Mouse (Mus musculus): ENCODE measurements around the gene Adamts16.
A peak's percentile ranks its signal among the peaks of the same experiment; 100 is the strongest.

The Adamts16 gene

DNA sequence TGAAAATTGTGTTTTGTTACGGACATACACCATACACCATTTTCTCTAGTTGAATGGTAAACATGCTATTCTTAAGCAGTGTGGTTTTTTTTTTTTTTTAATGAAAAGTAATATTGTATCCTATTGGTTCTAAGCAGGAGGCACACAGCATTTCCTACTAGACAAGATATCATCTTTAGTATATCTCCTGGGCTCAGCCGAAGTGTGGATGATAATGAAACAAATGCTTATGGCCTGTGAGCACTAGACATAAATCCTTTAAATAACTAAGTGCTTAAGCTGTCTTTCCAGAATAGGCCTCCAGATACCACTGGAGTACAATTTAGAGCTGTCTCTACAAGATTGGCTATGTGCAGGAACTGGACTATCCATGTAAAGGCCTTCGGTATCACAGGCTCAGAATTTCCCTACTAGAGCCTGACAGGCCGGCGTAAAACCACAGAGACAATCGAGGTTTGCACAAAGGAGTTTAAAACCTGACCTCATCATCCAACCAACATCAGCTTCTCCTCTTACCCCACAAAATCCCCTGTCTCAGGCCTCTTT lies 8.9 kb downstream of the Adamts16 start:
- no peak for DNase-seq (ENCODE audit: low spot score)

DNA sequence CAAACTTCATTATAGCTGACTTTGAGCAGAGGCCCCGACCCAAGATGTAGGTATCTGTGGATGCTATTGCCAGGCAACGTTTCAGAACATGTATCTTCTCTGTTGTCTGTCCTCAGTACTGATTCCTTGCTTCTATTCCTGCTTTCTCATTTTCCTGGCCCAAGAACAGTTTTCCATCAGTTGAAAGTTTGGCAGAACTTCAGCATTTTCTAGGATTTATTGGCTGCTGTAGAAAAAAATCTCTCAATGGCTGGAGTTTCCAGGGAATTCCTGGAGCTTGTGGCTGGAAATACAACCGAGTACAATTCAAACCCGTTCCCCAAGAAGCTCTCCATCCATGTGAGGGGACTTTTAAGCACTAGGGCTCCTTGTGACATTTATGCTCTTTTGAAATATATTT lies 10.6 kb downstream of the Adamts16 start:
- no peak for DNase-seq (ENCODE audit: low spot score)

DNA sequence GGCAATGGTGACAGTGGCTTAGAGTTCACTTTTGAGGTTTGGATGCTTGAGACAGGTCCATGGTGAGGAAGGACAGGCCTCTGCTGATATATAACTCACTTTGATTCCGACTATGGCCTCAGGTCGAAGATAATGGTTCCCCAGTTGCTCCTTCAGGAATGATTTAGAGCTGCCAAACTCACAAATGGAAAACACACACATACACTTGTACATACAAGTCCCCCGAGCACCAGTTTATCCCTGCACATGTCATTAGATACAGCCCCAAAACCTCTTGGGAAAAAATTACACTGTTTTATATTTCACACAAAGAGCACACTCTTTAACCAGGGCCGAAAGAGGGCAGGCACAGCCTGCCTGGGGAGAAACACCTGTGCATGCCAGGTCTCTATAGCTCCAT lies 14.1 kb downstream of the Adamts16 start:
- DNase-seq (ENCODE audit: low spot score) = no peak

DNA sequence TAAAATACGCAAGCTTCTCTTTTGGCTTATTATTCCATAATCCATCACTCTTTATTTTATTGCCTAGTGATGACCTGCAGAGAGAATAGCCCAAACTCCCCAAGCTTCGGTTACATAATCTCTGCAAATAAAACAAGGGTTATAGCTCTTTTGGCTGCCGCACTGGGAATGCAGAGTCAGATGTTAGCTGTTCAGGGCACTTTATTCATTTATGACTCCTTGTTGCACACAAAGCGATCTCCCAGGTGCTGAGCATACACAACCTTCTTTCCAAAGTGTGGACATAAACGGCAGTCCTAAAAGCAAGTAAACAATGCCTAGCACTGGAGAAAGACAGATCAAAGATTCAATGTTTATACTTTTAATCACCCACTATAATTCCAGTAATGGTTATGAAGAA lies 16.3 kb downstream of the Adamts16 start:
- no peak for DNase-seq (ENCODE audit: low spot score)

DNA sequence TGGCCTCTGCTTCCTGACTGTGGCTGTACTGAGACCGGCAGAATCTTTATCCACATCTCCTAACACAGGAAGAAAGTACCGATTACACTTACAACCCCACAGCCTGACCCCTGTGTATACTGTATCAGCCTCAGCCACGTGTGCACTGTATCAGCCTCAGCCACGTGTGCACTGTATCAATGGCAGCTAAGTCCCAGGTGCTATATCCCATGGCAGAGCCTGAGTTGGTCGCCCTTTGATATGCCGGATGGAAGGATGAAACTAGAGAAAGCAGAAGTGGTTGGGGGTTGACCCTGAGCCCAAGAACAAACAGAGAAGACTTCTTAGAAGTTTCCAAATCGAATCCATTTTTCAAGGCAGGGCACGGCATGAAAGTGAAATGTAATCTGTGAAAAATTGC lies 17.9 kb downstream of the Adamts16 start:
- no peak for DNase-seq (ENCODE audit: low spot score)

DNA sequence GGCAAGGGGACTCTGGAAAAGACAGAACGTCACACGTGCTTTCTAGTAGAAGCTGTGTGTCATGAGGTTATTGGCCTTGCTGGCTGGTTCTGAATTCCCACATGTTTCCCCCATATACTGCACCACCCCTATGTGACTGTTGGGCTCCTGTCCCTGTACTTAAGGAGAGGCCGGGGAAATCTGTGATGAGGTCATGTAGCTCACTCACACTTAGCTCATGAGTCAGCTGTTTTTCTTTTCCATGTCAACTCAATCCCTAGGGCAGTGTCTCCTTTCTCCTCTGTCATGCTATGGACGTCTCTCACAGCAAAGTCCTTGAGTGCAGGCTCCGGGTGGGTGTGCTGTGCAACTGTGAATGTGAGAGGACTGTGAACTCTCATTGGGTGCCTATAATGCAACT lies 22.6 kb downstream of the Adamts16 start:
- DNase-seq (ENCODE audit: low spot score) = no peak

DNA sequence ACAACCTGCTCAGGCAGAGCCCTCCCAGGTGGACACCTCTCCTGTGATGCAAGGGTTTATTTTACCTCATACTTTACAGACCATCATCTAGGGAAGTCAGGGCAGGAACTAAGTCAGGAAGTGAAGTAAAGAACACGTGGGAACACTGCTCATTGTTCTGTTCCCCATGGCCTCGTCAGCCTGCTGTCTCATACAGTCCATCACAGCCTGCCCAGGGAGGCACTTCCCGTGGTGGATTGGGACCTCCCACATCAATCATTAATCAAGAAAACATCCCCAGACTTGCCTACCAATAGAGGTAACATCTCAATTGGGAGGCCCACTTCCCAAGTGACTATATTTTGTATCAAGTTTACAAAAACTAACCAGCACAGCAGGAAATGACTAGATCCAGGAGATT lies 27.2 kb downstream of the Adamts16 start:
- no peak for DNase-seq (ENCODE audit: low spot score)

DNA sequence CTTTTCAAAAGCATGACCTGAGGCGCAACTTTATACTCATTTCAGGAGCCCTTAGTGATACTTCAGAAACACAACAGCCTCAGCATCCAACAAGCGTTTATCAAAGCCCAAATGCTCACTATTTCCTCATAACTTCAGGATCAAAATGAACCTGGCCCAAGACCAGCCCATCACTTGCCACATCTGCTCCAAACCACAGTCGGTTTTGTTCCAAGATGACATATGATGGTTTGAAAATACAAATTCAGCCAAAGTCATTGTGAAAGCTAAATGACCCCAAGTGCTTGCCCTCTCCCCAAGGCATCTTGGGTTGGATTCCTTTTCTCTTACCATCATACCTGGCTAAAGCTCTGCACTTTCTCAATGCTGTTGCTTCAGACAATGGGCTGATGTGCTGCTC lies 36.1 kb downstream of the Adamts16 start:
- no peak for DNase-seq (ENCODE audit: low spot score)

DNA sequence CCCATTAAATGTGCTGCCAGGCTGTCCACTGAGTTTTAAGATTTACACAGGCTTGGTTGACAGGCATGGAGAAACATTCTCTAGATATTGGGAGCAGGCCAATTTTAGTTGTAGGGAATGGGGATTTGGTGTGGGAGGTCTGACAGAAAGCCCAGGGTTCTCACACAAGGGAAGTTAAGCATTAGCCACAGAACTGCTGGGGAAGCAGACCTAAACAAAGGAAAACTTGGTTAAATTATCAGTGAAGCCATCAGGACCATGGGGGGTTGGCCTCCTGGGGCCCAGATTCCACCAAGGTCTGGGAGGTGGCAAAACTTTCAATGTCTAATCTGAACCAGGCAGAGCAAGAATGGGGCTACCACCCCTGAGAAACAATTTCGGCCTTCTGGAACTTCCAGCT lies 38.8 kb downstream of the Adamts16 start:
- DNase-seq (ENCODE audit: low spot score) = no peak

DNA sequence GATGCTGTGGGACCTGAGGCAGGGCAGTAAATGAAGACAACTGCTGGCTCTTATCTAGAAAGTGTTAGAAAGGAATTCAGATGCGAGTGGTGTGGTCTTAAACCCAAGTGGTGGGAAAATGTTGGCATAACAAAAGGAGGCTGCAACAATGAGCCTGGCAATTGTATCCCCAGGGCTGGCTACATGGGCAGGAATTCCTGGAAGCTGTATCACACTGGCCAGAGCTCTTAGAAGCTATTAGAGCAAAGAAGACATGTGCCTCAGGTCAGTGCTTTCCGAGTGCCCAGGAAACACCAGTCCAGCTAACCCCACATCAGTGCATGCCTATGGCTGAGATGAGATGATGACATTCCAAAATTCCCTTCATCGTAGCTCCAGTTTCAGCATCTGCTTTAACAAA lies 42.3 kb downstream of the Adamts16 start:
- DNase-seq (ENCODE audit: low spot score) = no peak

DNA sequence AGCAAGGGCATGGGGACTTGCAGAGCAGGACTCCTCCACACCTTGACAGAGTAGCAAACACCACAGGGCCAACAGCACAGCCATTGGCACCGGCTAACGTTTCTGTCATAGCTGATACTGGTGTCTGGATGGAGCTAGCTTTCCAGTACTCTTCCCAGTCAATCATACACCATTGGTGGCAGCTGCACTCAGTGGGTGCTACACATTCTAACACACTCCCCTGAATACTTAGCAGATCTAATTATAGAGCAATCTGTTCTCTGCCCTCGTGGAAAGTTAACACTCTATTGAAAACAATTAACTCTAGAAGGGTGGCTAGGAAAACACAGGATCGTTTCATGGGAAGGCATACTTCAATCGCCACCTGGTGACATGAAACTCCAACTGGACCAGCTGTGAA lies 43.2 kb downstream of the Adamts16 start:
- DNase-seq (ENCODE audit: low spot score) = no peak

DNA sequence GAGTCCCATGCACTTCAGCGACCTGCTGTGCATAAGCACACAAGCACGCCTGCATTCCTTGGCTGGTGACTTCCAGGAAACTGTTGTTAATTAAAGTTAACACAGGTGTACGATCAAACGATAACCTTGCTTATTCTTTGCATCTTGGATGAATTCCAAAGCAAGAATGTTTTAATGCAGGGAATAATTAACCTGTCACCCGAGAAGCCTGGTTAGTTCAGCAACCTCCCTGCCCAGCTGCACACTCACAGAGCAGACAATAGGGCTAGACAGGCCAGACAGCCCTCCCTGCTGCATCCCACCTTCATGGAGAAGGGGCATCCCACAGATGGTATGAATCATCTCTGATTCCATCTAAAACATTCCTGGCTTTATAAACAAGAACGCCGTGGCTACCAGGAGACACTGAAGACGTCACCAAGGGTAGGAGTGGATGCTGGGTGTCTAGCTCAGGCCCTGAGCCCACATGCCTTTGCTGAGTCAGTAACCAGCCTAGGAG lies 47.5 kb downstream of the Adamts16 start:
- DNase-seq (ENCODE audit: low spot score) = no peak

DNA sequence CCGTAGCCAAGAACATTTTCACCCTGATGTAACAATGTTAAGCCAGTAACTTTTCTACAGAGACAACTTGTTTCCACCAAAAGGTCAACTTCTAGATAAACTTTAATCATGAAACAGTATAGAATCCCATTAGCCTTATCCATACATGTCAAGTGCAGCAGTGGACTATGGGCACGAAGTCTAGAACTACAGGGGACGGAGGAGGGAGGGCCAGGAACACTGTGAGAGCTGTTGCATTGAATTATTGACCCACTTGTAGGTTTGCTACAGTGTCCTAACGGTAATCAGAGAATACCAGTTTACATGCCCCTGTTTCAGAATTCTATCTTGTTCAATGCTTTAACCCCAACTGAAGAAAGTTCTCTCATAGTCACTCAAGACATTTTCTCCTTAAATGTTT lies 48.0 kb downstream of the Adamts16 start:
- no peak for DNase-seq (ENCODE audit: low spot score)

DNA sequence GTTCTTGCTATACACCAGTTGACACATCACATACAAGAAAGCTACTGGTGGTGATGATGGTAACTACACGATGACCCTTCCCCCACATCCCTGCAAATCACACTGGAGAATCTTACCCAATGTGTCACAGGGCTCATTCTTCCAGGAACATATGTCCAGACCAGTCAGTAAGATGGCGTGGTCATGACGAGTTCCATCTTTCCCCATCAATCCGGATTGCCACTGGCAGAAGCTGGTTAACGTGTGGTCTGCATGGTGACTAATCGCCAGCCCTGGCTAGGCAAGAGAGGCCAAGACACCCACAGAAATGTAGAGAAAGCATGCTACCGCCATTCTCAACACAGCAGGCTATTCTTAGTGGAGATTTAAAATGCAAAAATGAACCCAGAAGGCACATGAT lies 48.7 kb downstream of the Adamts16 start:
- DNase-seq (ENCODE audit: low spot score) = no peak

DNA sequence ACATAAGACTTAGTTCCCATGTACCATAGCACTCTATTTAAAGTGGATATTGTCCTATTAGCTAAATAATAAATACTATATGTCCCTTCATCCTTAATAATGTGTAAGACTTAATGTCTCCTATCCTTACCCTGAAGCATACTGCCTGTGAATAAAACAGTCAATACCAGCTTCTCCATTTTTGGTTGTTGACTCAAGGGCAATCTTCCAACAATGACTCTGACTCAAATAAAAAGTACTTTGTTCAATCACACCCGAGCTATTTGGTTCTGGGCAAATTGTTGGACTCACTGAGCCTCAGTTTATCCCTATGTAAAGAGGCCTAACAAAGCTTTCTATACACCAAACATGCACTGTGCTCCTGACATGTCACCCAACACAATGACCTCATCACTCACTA lies 51.8 kb downstream of the Adamts16 start:
- DNase-seq (ENCODE audit: low spot score) = no peak

DNA sequence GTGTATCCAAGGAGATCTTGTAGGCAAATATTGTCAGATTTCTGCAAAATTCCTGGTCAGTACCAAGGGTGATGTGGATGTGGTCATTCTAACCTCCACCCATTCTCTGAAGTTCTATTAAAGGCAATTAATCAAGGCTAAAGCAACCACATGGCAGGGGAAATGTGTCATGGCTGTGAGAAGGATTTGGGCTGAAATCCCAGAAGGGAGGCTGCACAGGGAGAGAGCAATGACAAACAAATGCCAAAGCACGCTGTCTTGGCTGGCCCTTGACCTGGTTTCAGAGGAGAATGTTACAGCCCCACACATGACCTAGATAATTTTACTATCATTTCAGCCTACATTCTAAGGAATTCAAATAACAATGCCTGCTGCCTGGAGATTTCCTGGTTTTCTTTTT lies 52.6 kb downstream of the Adamts16 start:
- no peak for DNase-seq (ENCODE audit: low spot score)

DNA sequence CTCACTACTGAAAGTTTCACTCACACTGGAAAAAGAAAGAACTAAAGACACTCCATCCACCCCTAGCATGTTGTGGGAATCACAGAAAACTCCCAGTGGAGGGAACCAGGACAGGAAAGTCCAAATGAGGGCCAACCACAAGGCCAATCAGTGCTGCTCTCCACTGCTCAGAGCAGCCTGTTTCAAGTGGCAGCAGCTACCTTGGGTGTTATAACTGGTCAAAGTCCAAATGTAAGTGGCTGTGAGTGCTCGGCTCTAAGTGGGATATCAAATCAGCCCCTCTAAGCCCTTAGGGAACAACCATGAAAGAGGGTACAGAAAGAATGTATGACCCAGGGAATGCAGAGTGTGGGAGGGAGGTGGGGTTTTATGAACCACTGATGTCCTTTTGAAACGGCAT lies 56.5 kb downstream of the Adamts16 start:
- DNase-seq (ENCODE audit: low spot score) = no peak

DNA sequence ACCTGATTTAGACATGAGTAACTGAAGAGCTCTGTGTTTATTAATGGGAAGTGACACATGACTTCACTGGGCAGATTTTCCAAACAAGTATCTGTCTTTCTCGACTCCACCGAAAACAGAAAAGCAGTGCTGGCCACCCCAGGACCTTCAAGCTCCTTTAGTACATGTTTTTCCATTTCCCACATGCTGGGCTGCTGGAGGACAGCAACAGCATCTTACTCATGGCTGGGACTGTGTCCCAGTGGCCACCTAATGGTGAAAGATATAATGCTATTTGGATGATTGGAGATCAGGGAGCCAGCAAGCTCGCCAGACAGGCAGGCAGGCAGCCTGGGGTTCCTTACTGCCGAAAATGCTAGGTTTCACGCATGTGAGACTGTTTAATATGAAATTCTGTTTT lies 57.5 kb downstream of the Adamts16 start:
- DNase-seq (ENCODE audit: low spot score) = no peak

DNA sequence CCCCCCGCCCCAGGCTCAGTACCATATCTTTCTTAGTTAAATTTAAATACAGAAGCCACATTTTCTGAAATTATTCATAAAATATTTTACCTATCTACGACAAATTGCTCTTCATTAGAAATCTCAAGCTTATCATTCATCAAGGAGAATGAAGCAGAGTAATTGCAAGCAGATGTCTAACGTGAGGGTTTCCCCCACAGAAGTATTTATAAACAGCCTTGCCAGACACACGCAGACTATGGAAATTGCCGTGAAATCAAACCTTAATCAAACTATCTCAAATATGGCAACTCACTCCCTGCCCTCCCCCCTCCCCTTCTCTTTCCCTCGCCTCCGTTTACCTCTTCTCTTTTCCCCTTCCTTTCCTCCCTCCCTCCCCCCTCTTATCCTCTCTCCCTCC lies 61.8 kb downstream of the Adamts16 start:
- no peak for DNase-seq (ENCODE audit: low spot score)

DNA sequence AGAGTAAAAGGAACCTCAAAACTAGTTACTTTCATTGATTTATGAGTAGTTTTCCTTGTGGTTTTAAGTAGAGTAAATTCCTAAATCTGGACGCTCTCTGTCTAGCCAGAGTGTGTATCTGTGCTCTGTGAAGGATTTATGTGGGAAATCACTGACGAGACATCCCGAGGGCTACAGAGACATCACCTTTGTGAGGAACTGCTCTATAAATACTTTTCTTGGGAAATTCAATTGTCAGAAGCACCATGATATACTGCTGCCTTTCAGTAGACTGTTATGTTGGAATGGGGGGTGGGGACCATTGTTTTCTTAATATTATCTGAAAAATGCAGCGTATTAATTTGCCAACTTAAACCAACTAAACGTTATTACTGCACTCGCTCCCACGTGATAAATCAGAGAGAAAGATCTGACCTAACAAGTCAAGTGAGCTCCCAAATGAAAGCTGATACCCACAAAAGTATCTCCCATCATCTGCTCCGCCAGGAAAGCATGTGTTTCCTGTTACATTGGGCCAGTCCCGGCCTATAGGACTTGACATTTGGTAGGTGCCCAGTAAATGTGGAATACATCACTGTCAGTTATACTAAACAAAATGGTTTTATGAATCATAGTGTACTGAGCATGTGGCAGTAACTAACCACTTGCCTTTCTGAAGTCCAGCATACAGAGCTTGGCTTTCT lies 62.6 kb downstream of the Adamts16 start:
- DNase-seq (ENCODE audit: low spot score) = no peak

DNA sequence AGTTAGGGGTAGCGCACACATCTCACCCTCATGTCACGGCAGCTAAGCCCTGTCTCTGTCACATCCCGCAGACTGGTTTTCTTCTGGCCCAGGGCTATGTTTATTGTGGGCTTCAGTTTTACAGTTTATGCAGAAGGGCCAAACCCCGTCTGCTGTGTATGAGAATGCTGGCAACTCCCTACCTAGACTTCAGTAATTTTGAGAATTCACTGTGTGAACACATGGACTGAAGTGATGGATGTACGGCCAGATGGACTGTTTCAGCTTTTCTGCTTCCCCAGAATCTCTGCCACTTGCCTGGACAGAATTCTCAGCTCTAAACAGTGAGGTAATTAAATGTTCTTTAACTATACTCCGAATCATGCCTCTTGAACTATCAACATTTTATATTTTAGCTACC lies 70.5 kb downstream of the Adamts16 start:
- no peak for DNase-seq (ENCODE audit: low spot score)

DNA sequence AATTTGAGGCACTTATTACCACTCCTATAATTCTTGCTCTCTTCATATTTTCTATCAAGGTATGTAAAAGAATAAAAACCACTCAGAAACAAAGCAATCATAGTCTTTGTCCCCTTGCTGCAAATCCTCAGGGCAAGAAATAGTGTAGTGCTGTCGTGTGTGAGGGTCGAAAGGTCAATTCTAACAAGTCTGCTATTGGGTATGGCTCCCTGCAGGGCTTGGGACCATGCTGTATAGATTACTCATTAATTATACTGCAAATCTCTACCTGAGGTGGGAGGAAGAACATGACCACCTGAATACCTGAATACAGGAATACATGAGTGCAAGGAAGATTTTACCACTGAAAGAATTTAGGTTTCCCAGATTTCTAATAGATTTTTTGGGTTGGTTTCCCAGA lies 72.5 kb downstream of the Adamts16 start:
- DNase-seq (ENCODE audit: low spot score) = no peak

DNA sequence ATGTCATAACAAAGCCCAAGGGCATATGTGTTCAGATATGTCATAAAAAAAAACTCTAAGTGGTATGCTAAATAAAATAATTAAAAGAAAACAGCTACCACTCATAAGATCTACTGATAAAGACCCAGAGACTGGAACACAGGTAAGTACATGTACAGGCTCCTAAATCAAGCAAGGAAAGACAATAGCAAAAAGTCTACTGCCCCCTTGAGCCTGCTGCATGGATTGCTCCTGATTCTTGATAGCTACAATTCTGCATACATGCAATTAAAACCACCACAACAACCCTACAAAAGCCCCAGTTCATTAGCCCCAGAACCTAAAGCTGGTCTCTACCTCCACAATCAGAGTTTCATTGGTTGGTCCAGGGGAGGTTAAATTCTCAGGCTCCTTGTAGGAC lies 74.1 kb downstream of the Adamts16 start:
- DNase-seq (ENCODE audit: low spot score) = peak; percentile 55

DNA sequence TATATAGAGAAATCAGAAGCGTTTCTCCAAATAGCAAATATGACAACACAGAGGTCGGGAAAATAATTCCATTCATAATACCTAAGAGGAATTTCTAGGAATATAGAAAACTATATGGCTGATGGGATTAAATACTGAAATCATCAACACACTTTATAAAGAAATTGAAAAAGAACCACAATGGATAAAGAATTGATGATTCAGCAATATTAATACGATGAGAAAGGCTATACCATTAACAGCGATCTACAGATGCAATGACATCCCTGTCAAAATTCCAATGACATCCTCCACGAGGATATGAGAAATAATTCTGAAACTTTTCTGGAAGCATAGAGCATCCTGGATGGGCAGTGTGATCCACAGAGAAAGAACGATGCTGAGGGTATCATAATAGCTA lies 76.9 kb downstream of the Adamts16 start:
- no peak for DNase-seq (ENCODE audit: low spot score)

All from testis, postnatal 10 days (tissue).